Mouse (Mus musculus) midbrain, embryonic 14.5 days (tissue): ENCODE data around the gene Sirt3. TPM values are rescaled to one million over a fixed set of nuclear protein-coding genes. Genes with fewer than 3 reads are reported as not detected.

ENCODE experiments used
- ATAC-seq: fragments of 200-750 bp; cut with Nextera tagmentation; 2 replicates; pipeline ENCODE4 v1.8.0; 2017; ENCODE audit warnings: moderate number of reproducible peaks, moderate library complexity; ENCODE audit not compliant: low FRiP score, low TSS enrichment
- DNase-seq: peaks from one replicate; pipeline ENCODE4 v3.0.0-alpha.2; 2015
- H3K27ac ChIP-seq: fragments of 300-500 bp; sonication (generic); replicated peaks from 2 replicates; pipeline ENCODE4 v1.5.1; 2014; ENCODE audit warnings: mild to moderate bottlenecking, low read depth, low read length, moderate library complexity
- H3K27me3 ChIP-seq: fragments of 300-500 bp; sonication (generic); 2 replicates; pipeline ENCODE4 v1.6.1; 2014; ENCODE audit warnings: low read length, control low read depth, mixed read lengths; ENCODE audit not compliant: control insufficient read depth, insufficient read depth
- H3K36me3 ChIP-seq: fragments of 300-500 bp; sonication (generic); 2 replicates; pipeline ENCODE4 v1.6.1; 2014; ENCODE audit warnings: low read length, control low read depth; ENCODE audit not compliant: control insufficient read depth, insufficient read depth
- H3K4me1 ChIP-seq: fragments of 300-500 bp; sonication (generic); 2 replicates; pipeline ENCODE4 v1.6.1; 2014; ENCODE audit warnings: mild to moderate bottlenecking, antibody characterized with exemption, low read length, control low read depth; ENCODE audit not compliant: control insufficient read depth, insufficient read depth
- H3K4me2 ChIP-seq: fragments of 300-500 bp; sonication (generic); 2 replicates; pipeline ENCODE4 v1.6.1; 2014; ENCODE audit warnings: mild to moderate bottlenecking, low read length, moderate library complexity
- H3K4me3 ChIP-seq: fragments of 300-500 bp; sonication (generic); replicated peaks from 2 replicates; pipeline ENCODE4 v1.5.1; 2014; ENCODE audit warnings: low read depth, low read length
- H3K9ac ChIP-seq: fragments of 300-500 bp; sonication (generic); replicated peaks from 2 replicates; pipeline ENCODE4 v1.6.1; 2014; ENCODE audit warnings: mild to moderate bottlenecking, low read length, moderate library complexity
- H3K9me3 ChIP-seq: fragments of 300-500 bp; sonication (generic); 2 replicates; pipeline ENCODE4 v1.6.1; 2016; ENCODE audit warnings: low read length, control low read depth, mixed read lengths; ENCODE audit not compliant: control insufficient read depth
- WGBS: fragments of 180-500 bp; shearing (Covaris S2); extraction: QIAGEN DNeasy Blood & Tissue Kit; methylation state at CpG from one replicate; pipeline ENCODE4 v1.1.7; 2014; 5-methylcytosine and 5-hydroxymethylcytosine counted together
- polyA plus RNA-seq: library from polyadenylated mRNA; unstranded; fragments of >200 nt; fragmentation: Nextera tagmentation; extraction: Ambion mirVana; gene quantifications from 2 replicates; pipeline ENCODE4 v1.2.1, GENCODE M21; 2014

Sirt3 gene
- polyA plus RNA-seq, 1 experiment from 2014 or later = 33.4 TPM

DNA sequence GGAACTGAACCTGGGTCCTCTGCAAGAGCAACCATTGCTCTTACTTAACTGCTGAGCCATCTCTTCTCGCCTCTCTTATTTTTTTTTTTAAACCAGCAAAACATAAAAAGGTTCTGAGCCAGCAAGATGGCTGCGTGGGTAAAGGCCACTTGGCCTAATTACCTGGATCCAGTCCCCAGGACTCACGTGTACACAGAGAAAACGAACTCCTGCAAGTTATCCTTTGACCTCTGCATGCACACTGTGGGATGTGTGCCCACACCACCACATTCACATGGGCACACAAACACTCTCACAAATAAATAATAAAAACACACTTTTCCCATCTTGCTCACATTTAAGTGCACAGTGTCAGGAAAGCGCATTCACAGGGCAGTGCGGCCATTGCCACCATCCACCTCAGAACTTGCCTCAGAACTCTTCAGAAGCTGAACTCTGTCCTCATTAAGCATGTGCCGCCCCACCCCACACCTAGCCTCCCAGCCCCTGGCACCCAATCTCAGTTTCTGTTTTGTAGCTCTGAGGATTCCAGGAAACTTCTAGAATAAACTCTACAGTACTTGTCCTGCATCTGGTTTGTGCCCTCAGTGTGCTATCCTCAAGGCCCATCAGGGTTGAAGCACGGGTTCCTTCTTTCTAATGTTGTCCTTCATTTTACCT lies 32.1 kb upstream of the Sirt3 start:
- ATAC-seq (no peak), DNase-seq (no peak)
- H3K9me3 ChIP-seq = no peaks in the 10 kb centered on the region
- no peaks in the 10 kb centered on the region for H3K36me3 ChIP-seq
- no peak overlapping the region for H3K4me3 ChIP-seq
- no peaks in the 10 kb centered on the region for H3K27me3 ChIP-seq
- 85% methylated on average over 8 of the region's 8 CpGs for WGBS
- no peak overlapping the region for H3K27ac ChIP-seq
- H3K4me2 ChIP-seq = no peak overlapping the region
- H3K9ac ChIP-seq = no peak overlapping the region
- H3K4me1 ChIP-seq = no peaks in the 10 kb centered on the region

DNA sequence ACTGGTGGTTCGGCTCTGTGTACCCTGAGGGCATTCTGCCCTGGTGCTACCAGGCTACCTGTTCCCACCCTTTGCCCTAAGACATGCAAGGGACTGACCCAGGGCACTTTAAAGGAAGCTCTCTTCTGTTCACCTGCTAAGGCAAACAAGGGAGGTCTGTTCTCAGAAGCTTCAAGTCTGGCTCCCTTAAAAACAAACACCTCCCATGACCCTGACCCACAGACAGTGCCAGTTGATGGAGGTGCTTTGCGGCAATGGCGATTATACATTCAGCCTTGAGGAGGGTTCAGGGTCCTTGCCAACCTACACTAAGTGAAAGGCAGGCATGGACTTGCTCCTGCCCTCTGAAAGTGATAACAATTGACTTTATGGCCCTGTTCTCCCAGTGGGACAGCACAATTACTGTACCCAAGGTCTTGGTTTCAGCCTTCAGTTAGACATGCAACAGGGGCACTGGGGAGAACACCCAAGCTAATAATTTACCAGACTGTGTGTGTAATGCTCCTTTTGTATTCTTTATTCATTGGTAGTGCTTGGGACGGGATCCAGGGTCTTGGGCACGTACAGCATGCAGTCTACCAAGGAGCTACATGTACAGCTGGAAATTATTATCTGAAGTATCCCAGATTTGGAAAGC lies 30.9 kb upstream of the Sirt3 start:
- Histone ChIP-seq H3K27me3 (no peaks in the 10 kb centered on the region), H3K9ac (no peak overlapping the region), H3K4me2 (no peak overlapping the region), H3K4me3 (no peak overlapping the region), H3K9me3 (no peaks in the 10 kb centered on the region), H3K27ac (no peak overlapping the region), H3K4me1 (0 out of 2 replicates have a peak, but pooled peaks cover 3% of the 10 kb centered on the region), H3K36me3 (no peaks in the 10 kb centered on the region)
- DNase-seq (no peak), ATAC-seq (no peak)
- WGBS = 82% methylated on average over 5 of the region's 5 CpGs

DNA sequence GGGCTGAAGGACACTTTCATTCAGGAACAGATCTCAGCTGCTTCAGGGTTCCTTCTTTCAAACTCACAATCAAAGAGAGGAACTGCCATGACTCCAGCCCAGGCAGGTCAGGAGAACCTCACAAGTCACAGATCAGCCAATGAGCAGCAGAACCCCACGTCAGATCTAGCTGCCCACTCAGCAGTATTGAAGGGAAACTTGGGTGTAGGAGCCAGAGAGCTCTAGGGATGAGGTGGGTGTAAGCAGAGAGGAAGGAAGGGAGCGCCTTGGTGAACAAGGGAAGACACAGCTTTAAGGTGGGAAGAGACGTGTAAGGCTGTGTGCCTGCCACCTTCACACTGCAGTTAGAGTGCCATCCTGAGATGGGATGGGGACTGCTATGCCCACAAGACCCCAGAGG lies 30.2 kb upstream of the Sirt3 start:
- Histone ChIP-seq H3K36me3 (no peaks in the 10 kb centered on the region), H3K9me3 (no peaks in the 10 kb centered on the region), H3K4me1 (0 out of 2 replicates have a peak, but pooled peaks cover 3% of the 10 kb centered on the region), H3K27ac (no peak overlapping the region), H3K9ac (no peak overlapping the region), H3K4me3 (no peak overlapping the region), H3K27me3 (no peaks in the 10 kb centered on the region), H3K4me2 (no peak overlapping the region)
- ATAC-seq = no peak
- DNase-seq = no peak
- WGBS = 78% methylated on average over 3 of the region's 3 CpGs

DNA sequence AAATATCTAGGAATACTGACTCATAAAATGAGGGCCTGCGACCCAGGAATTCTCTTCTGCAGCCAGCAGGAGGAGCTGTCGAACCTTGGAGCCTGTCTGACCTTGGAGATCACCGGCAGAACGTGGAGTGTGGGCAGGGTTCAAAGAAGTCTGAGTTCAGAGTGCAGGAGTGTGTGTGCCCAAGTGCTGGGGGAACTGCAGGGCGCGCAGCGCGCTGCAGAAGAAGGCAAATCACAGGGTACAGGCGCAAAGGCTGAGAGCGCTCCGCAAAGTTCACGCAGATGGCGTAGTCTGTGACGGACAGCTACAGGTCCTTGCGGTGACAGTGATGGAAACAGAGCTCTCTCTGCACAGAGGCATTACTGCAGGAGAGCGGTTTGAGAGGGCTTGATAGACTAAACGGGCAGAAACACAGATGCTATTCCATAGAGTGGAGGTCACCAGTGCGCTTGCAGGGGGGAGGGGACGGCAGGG lies 26.6 kb upstream of the Sirt3 start:
- no peaks in the 10 kb centered on the region for H3K27me3 ChIP-seq
- WGBS = 1% methylated on average over 19 of the region's 19 CpGs
- no peaks in the 10 kb centered on the region for H3K9me3 ChIP-seq
- H3K4me3 ChIP-seq = peak overlapping the region; percentile 26
- 0 out of 2 replicates have a peak overlapping the region, but pooled peaks have one; percentile 23 for H3K9ac ChIP-seq
- DNase-seq (peak; percentile 88), ATAC-seq (peak; percentile 43; the same call in 1 of the 2 replicates)
- 0 out of 2 replicates have a peak, but pooled peaks cover 3% of the 10 kb centered on the region for H3K4me1 ChIP-seq
- no peak overlapping the region for H3K27ac ChIP-seq
- no peaks in the 10 kb centered on the region for H3K36me3 ChIP-seq
- H3K4me2 ChIP-seq = peak overlapping the region; percentile 62

DNA sequence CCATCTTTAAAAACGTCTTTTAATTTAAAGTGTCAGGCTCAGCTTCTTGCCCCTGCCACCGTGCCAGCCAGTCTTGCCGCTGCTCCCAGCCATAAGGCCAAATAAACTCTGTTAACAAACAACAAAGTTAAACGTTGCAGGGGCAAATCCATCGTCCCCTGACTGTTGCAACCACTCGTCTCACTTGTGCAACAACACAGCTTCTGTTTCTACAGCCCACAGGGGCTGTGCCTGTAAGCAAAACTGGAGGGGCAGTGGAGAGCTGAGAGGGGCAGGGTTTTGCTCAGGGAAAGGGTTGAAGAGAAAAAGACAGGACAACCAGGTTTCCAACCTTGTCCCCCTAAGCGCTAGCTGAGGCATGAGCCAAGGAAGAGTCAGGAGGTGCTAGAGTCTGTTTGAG lies 26.1 kb upstream of the Sirt3 start:
- Histone ChIP-seq H3K9me3 (no peaks in the 10 kb centered on the region), H3K4me3 (no peak overlapping the region), H3K4me2 (no peak overlapping the region; the same call in 1 of the 2 replicates), H3K4me1 (0 out of 2 replicates have a peak, but pooled peaks cover 3% of the 10 kb centered on the region), H3K36me3 (no peaks in the 10 kb centered on the region), H3K27me3 (no peaks in the 10 kb centered on the region), H3K27ac (no peak overlapping the region), H3K9ac (no peak overlapping the region)
- DNase-seq (no peak), ATAC-seq (no peak)
- WGBS = 52% methylated on average over 7 of the region's 7 CpGs

DNA sequence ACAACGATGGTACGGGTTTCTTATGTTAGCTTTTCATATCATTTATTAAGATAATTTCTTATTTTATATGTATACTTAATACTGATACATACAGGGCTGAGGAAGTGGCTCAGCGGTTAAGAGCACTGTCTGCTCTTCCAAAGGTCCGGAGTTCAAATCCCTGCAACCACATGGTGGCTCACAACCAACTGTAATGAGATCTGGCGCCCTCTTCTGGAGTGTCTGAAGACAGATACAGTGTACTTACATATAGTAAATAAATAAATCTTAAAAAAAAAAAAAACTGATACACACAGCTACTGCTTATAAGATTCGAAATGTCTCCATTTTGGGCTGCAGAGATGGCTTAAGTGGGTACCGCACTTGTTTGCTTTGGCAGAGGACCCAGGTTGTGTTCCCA lies 25.6 kb upstream of the Sirt3 start:
- H3K36me3 ChIP-seq = no peaks in the 10 kb centered on the region

DNA sequence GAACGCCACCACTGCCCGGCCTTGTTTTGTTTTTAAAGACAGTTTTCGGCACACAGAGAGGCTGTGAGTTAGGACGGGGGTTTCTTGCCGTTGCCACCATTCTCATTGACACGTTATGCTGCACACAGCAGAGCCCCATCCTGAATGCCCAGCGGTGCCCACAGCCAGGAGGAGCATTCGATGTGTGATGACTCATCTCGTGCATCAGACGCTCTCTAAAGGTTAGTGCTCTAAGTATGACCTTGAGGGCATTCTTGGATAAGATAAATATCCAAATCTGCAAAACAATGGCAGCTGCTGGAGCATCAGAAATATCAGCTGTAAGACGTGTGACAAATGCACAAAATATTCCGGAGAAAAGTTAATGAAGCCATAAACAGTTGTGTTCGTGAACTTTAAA lies 25.0 kb upstream of the Sirt3 start:
- DNase-seq (no peak), ATAC-seq (no peak)
- H3K4me2 ChIP-seq = no peak overlapping the region
- H3K4me3 ChIP-seq = no peak overlapping the region
- no peaks in the 10 kb centered on the region for H3K36me3 ChIP-seq
- no peaks in the 10 kb centered on the region for H3K27me3 ChIP-seq
- no peak overlapping the region for H3K9ac ChIP-seq
- WGBS = 86% methylated on average over 13 of the region's 13 CpGs
- no peak overlapping the region for H3K27ac ChIP-seq
- H3K9me3 ChIP-seq = no peaks in the 10 kb centered on the region
- 0 out of 2 replicates have a peak, but pooled peaks cover 3% of the 10 kb centered on the region for H3K4me1 ChIP-seq

More for the DNA sequence above, 25.6 kb upstream of the Sirt3 start:
- H3K4me3 ChIP-seq = no peak overlapping the region
- ATAC-seq (no peak), DNase-seq (no peak)
- H3K9ac ChIP-seq = no peak overlapping the region
- H3K4me2 ChIP-seq = no peak overlapping the region
- 0 out of 2 replicates have a peak, but pooled peaks cover 3% of the 10 kb centered on the region for H3K4me1 ChIP-seq
- no peaks in the 10 kb centered on the region for H3K9me3 ChIP-seq
- H3K27ac ChIP-seq = no peak overlapping the region
- 83% methylated on average over 7 of the region's 7 CpGs for WGBS
- H3K27me3 ChIP-seq = no peaks in the 10 kb centered on the region

DNA sequence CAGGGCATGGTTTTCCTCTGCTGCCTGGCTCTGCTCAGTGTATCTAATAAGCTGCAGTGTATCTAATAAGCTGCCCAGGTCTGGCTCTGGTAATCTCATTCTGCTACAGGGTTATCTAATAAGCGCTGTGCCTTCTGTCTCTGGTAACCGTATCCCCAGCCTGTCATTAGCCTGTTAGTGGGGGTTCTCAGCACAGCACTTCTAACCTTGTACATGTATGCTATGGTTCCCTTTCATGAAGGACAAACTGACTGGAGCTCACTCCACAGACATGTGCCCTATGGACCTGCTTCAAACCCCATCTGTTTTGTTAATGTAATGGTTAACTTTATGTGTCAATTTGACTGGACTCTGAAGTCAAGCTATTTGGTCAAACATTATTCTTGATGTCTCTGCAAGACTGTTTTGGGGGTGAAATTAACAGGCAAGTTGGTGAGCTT lies 23.6 kb upstream of the Sirt3 start:
- no peak for ATAC-seq
- Histone ChIP-seq H3K27ac (no peak overlapping the region), H3K9me3 (no peaks in the 10 kb centered on the region), H3K4me1 (0 out of 2 replicates have a peak, but pooled peaks cover 3% of the 10 kb centered on the region), H3K9ac (no peak overlapping the region), H3K36me3 (no peaks in the 10 kb centered on the region), H3K27me3 (no peaks in the 10 kb centered on the region), H3K4me3 (no peak overlapping the region), H3K4me2 (no peak overlapping the region)
- DNase-seq = no peak
- WGBS = 89% methylated on average over 2 of the region's 2 CpGs
